ENCODE assay signal across 11 mouse cellular contexts in the genomic region with DNA sequence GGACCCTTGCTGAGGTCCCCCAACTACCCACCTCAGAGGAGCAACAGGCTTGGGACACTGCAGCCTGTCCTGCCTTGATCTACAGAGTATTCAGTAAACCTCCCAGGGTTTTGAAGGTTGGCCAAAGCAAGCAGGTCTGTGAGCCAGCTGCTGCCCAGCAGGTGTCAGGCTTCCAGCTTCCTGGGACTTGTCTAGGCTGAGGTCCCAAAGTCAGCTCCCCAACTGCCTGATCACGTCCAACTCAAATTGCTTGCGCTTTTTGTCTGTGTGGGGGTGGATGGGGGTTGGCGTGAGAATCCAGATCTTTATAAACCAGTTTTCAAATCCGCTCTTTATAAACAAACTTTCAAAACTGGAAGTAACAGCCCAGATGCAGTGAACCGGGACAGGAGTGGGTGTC. TPM values are rescaled to one million over a fixed set of nuclear protein-coding genes. Genes with fewer than 3 reads are reported as not detected.
DNase-seq lines count a peak whose midpoint lies in the region; ATAC-seq and TF ChIP-seq lines count a peak whose summit lies in the region.
"Had no signal": no experiment of that assay in that cellular context is flagged by ENCODE, and none has a peak within 500 bp of the region (broad histone marks: within the 10 kb centered on the region; RNA-seq: fewer than 3 reads in every experiment).

No protein-coding gene starts in this region.

- no peaks in the 10 kb centered on the region for H3K27me3 ChIP-seq in limb, embryonic 13.5 days
- H3K27me3 ChIP-seq in limb, embryonic 10.5 days (ENCODE audit: low read depth, poor library complexity, severe bottlenecking), result peaks cover 23% of the 10 kb centered on the region
- no peaks in the 10 kb centered on the region for H3K27me3 ChIP-seq in myocyte (ENCODE audit: control insufficient read depth, insufficient read depth, insufficient read length)
- H3K27me3 ChIP-seq in midbrain, embryonic 14.5 days (ENCODE audit: control insufficient read depth, insufficient read depth, low read length), result no peaks in the 10 kb centered on the region

- H3ac ChIP-seq in myocyte (ENCODE audit: control insufficient read depth, insufficient read length), result no peak overlapping the region

- no peak overlapping the region for H3K4me3 ChIP-seq in limb, embryonic 13.5 days
- H3K4me3 ChIP-seq in limb, embryonic 10.5 days, result no peak overlapping the region
- no peak overlapping the region for H3K4me3 ChIP-seq in myocyte
- no peak overlapping the region for H3K4me3 ChIP-seq in midbrain, embryonic 14.5 days (replicated peaks; ENCODE audit: low read depth, low read length)

- H3K9me3 ChIP-seq in limb, embryonic 13.5 days, result no peaks in the 10 kb centered on the region
- no peaks in the 10 kb centered on the region for H3K9me3 ChIP-seq in limb, embryonic 10.5 days (replicated peaks)
- H3K9me3 ChIP-seq in midbrain, embryonic 14.5 days (ENCODE audit: control insufficient read depth, low read length), result no peaks in the 10 kb centered on the region

- H3K4me1 ChIP-seq in limb, embryonic 13.5 days, result peaks cover 65% of the 10 kb centered on the region
- peaks cover 15% of the 10 kb centered on the region for H3K4me1 ChIP-seq in limb, embryonic 10.5 days
- peaks cover 8% of the 10 kb centered on the region; the same call in 1 of the 2 replicates for H3K4me1 ChIP-seq in midbrain, embryonic 14.5 days (ENCODE audit: control insufficient read depth, insufficient read depth, low read length)

- H3K9ac ChIP-seq in limb, embryonic 13.5 days, result no peak overlapping the region
- H3K9ac ChIP-seq in midbrain, embryonic 14.5 days (replicated peaks; ENCODE audit: low read length), result no peak overlapping the region

- DNase-seq in limb, embryonic 10.5 days (ENCODE audit: low spot score), result no peak
- DNase-seq in adrenal gland, postnatal 10 days, result peak; percentile 65
- peak; percentile 62 to 69 for DNase-seq in heart, postnatal 14 days
- DNase-seq in midbrain, embryonic 14.5 days, result no peak
- no peak for DNase-seq in natural killer cell, adult 2 months (ENCODE audit: low spot score in 2 of 2)
- no peak for DNase-seq in yolk sac, embryonic 10.5 days (ENCODE audit: low spot score)

- WGBS in limb, embryonic 13.5 days, result 73% methylated on average over 5 of the region's 5 CpGs
- 76% methylated on average over 5 of the region's 5 CpGs for WGBS in limb, embryonic 10.5 days
- 78% methylated on average over 5 of the region's 5 CpGs for WGBS in midbrain, embryonic 14.5 days

- no peak for TF ChIP-seq POLR2A in myocyte (IDR thresholded peaks at IDR 0.05; ENCODE audit: insufficient read length, low read depth)

- H3K4me2 ChIP-seq in limb, embryonic 13.5 days (replicated peaks), result no peak overlapping the region
- peak overlapping the region; percentile 30 for H3K4me2 ChIP-seq in myocyte (ENCODE audit: low read depth)
- H3K4me2 ChIP-seq in midbrain, embryonic 14.5 days (ENCODE audit: low read length), result no peak overlapping the region

- H3K36me3 ChIP-seq in limb, embryonic 13.5 days, result peaks cover under 1% of the 10 kb centered on the region
- H3K36me3 ChIP-seq in limb, embryonic 10.5 days, result no peaks in the 10 kb centered on the region
- no peaks in the 10 kb centered on the region for H3K36me3 ChIP-seq in myocyte (ENCODE audit: control insufficient read depth, insufficient read depth)
- H3K36me3 ChIP-seq in midbrain, embryonic 14.5 days (ENCODE audit: control insufficient read depth, insufficient read depth, low read length), result no peaks in the 10 kb centered on the region

- intact Hi-C loops in heart, postnatal 14 days (cut with DNase I), result no loop called here

- ATAC-seq in limb, embryonic 13.5 days (ENCODE audit: low FRiP score, low read depth), result no peak
- ATAC-seq in midbrain, embryonic 14.5 days (ENCODE audit: low FRiP score, low TSS enrichment), result no peak

- no peaks in the 10 kb centered on the region for H3K79me2 ChIP-seq in myocyte (ENCODE audit: control insufficient read depth, insufficient read depth)

- peak overlapping the region; percentile 8; the same call in 1 of the 2 replicates for H3K27ac ChIP-seq in limb, embryonic 13.5 days
- H3K27ac ChIP-seq in limb, embryonic 10.5 days, result no peak overlapping the region
- no peak overlapping the region for H3K27ac ChIP-seq in midbrain, embryonic 14.5 days (replicated peaks; ENCODE audit: low read depth, low read length)

TF ChIP-seq in myocyte, 11 proteins besides CTCF, POLR2A, EP300 and RAD21:
- TF ChIP-seq REST (IDR thresholded peaks at IDR 0.05; ENCODE audit: insufficient read depth, insufficient read length), result no peak
- peak in 2 of 3 experiments; percentile 57 to 72 for TF ChIP-seq MYOD1 (IDR thresholded peaks at IDR 0.05; ENCODE audit: control insufficient read depth in 1 of 3, insufficient read length in 2 of 3, low read depth in 2 of 3)
- TF ChIP-seq TCF12 (IDR thresholded peaks at IDR 0.05; ENCODE audit: insufficient read depth, poor library complexity, severe bottlenecking), result peak; percentile 36
- TF ChIP-seq MYOG (IDR thresholded peaks at IDR 0.05; ENCODE audit: control insufficient read depth in 1 of 3, insufficient read depth in 1 of 3, insufficient read length in 2 of 3, low read depth in 2 of 3), result peak in 2 of 3 experiments; percentile 35 to 69

RNA-seq across cellular contexts. Expression of gene D630003M21Rik, which starts 3.7 kb away (rescaled TPM):
- 16.4 and 17.4 TPM in 2 replicates for polyA plus RNA-seq in limb, embryonic 13.5 days (2015; fragmentation: Nextera tagmentation; extraction: Ambion mirVana)
- 1.2 and 3.3 TPM in 2 replicates for polyA plus RNA-seq in limb, embryonic 10.5 days (2016; fragmentation: Nextera tagmentation; extraction: Ambion mirVana)
- 1 to 10 TPM; 2.6 to 3.3 TPM for total RNA-seq in adrenal gland, postnatal 10 days (2021)
- total RNA-seq in heart, postnatal 14 days (2021), result 1 to 10 TPM; 7.0 to 7.4 TPM
- polyA plus RNA-seq in myocyte (2012; fragmentation: generic; extraction: Trizol), result 0.25 TPM
- 0.97 and 1.4 TPM in 2 replicates for polyA plus RNA-seq in midbrain, embryonic 14.5 days (2014; fragmentation: Nextera tagmentation; extraction: Ambion mirVana)

RNA-seq across cellular contexts. Expression of gene Bpi, which starts 32.6 kb away (rescaled TPM):
- not detected in 2 replicates for polyA plus RNA-seq in limb, embryonic 13.5 days (2015; fragmentation: Nextera tagmentation; extraction: Ambion mirVana)
- polyA plus RNA-seq in limb, embryonic 10.5 days (2016; fragmentation: Nextera tagmentation; extraction: Ambion mirVana), result not detected in 2 replicates
- total RNA-seq in adrenal gland, postnatal 10 days (2021), result not detected
- total RNA-seq in heart, postnatal 14 days (2021), result not detected
- polyA plus RNA-seq in myocyte (2012; fragmentation: generic; extraction: Trizol), result not detected
- not detected in 2 replicates for polyA plus RNA-seq in midbrain, embryonic 14.5 days (2014; fragmentation: Nextera tagmentation; extraction: Ambion mirVana)
- total RNA-seq: gastrocnemius, postnatal 4 days had no signal
- polyA plus RNA-seq: brain, embryonic 14.5 days; liver, embryonic 16.5 days had no signal

Comparison
In these comparisons a context has a peak if more than half of its experiments do, and no peak if none do; other contexts are left out.
1. DNase-seq: peak in adrenal gland, postnatal 10 days (single experiment) and heart, postnatal 14 days (2 of 2); none in limb, embryonic 10.5 days (single experiment), midbrain, embryonic 14.5 days (single experiment), natural killer cell, adult 2 months (0 of 2) and yolk sac, embryonic 10.5 days (single experiment).